ENCODE assay signal across 8 mouse cellular contexts in the genomic region with DNA sequence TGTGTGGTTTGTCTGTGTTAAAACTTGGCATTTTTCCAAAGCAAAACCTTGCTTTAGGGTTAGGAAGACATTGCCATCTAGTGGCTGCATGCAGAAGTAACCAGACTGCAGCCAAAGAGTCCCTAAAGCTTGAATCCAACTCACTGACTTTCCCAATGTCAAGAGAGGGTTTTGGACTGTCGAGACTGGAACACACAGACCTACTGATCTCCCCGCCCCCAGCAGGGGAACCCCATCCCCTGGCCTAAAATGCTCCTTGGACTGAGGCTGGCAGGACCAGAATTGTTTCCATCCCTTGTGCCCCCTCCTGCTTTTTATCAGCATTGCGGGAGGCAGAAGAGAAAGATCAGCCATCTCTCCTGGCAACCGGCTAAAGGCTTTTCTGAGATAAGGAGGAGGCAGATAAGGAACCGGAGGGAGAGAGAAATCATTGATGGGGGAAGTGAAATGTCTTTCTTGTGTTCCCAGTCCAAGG. TPM values are rescaled to one million over a fixed set of nuclear protein-coding genes. Genes with fewer than 3 reads are reported as not detected.
DNase-seq lines count a peak whose midpoint lies in the region; ATAC-seq and TF ChIP-seq lines count a peak whose summit lies in the region.

No protein-coding gene starts in this region.

- H3K27ac ChIP-seq in ES-E14 (ENCODE audit: insufficient read depth, low read depth, low read length, poor library complexity, severe bottlenecking), result no peak overlapping the region
- no peak overlapping the region for H3K27ac ChIP-seq in forebrain, postnatal 0 days (ENCODE audit: low read depth, low read length)
- no peak overlapping the region for H3K27ac ChIP-seq in hindbrain, embryonic 12.5 days

- H3K9me3 ChIP-seq in ES-E14 (ENCODE audit: control insufficient read depth, insufficient read depth, low read depth, low read length), result no peaks in the 10 kb centered on the region
- no peaks in the 10 kb centered on the region for H3K9me3 ChIP-seq in forebrain, postnatal 0 days (ENCODE audit: low read length)
- H3K9me3 ChIP-seq in hindbrain, embryonic 12.5 days (replicated peaks), result no peaks in the 10 kb centered on the region

- H3K36me3 ChIP-seq in ES-E14 (ENCODE audit: control insufficient read depth, insufficient read depth, low read length, poor library complexity, severe bottlenecking), result no peaks in the 10 kb centered on the region
- no peaks in the 10 kb centered on the region for H3K36me3 ChIP-seq in forebrain, postnatal 0 days (ENCODE audit: insufficient read depth)
- H3K36me3 ChIP-seq in hindbrain, embryonic 12.5 days, result no peaks in the 10 kb centered on the region

- no peaks in the 10 kb centered on the region for H3K4me1 ChIP-seq in ES-E14 (ENCODE audit: control insufficient read depth in 2 of 2, insufficient read depth in 2 of 2, low read length in 2 of 2, poor library complexity in 1 of 2)
- H3K4me1 ChIP-seq in forebrain, postnatal 0 days (ENCODE audit: insufficient read depth), result no peaks in the 10 kb centered on the region
- H3K4me1 ChIP-seq in hindbrain, embryonic 12.5 days, result 0 out of 2 replicates have a peak, but pooled peaks cover 3% of the 10 kb centered on the region

- peak overlapping the region; percentile 28 for H3K4me2 ChIP-seq in forebrain, postnatal 0 days (ENCODE audit: low read depth)
- H3K4me2 ChIP-seq in hindbrain, embryonic 12.5 days (replicated peaks), result 0 out of 2 replicates have a peak overlapping the region, but pooled peaks have one; percentile 11

- TF ChIP-seq CTCF in forebrain, postnatal 0 days (IDR thresholded peaks at IDR 0.05; ENCODE audit: low read depth), result peak; percentile 91

- H3K9ac ChIP-seq in ES-E14 (ENCODE audit: insufficient read depth, low read depth, low read length, poor library complexity, severe bottlenecking), result no peak overlapping the region
- H3K9ac ChIP-seq in forebrain, postnatal 0 days, result 0 out of 2 replicates have a peak overlapping the region, but pooled peaks have one; percentile 14
- H3K9ac ChIP-seq in hindbrain, embryonic 12.5 days, result no peak overlapping the region

- ATAC-seq in forebrain, postnatal 0 days, result peak; percentile 59
- no peak for ATAC-seq in hindbrain, embryonic 12.5 days (ENCODE audit: low FRiP score)

- peak; percentile 46 for DNase-seq in ES-E14 (ENCODE audit: low read depth, low spot score)
- peak; percentile 52 for DNase-seq in brain, embryonic 18.5 days (ENCODE audit: low read depth, low spot score)
- DNase-seq in forebrain, postnatal 0 days, result peak; percentile 84
- peak; percentile 56 for DNase-seq in layer of hippocampus, adult 9-11 months
- DNase-seq in lung, postnatal 14 days, result peak; percentile 55
- peak; percentile 45 for DNase-seq in ovary, postnatal 14 days (ENCODE audit: low spot score)
- peak; percentile 33 for DNase-seq in thymus, postnatal 4 days

- in situ Hi-C loops in ES-E14 (cut with MboI; ENCODE audit: low sequenced_read_pairs in 2 of 2, unreplicated experiment in 2 of 2), result loop anchor here in 1 of 2 experiments (25.0 kb wide), 1 partner anchor 260 kb away; no protein-coding TSS in a partner anchor

- 18% methylated on average over 5 of the region's 5 CpGs for WGBS in forebrain, postnatal 0 days
- WGBS in hindbrain, embryonic 12.5 days, result 18% methylated on average over 5 of the region's 5 CpGs

- H3K4me3 ChIP-seq in ES-E14 (ENCODE audit: insufficient read depth in 1 of 2, low read depth in 1 of 2, low read length in 2 of 2, poor library complexity in 1 of 2, severe bottlenecking in 1 of 2), result no peak overlapping the region
- no peak overlapping the region for H3K4me3 ChIP-seq in forebrain, postnatal 0 days (ENCODE audit: low read depth, low read length)
- H3K4me3 ChIP-seq in hindbrain, embryonic 12.5 days, result no peak overlapping the region

- H3K27me3 ChIP-seq in forebrain, postnatal 0 days (ENCODE audit: insufficient read depth, low read length), result no peaks in the 10 kb centered on the region
- H3K27me3 ChIP-seq in hindbrain, embryonic 12.5 days, result no peaks in the 10 kb centered on the region

TF ChIP-seq in ES-E14, 5 proteins besides CTCF, POLR2A, EP300 and RAD21:
- TF ChIP-seq HCFC1 (IDR thresholded peaks at IDR 0.05; ENCODE audit: borderline replicate concordance, insufficient read depth, low read length) (no peak), ZC3H11A (IDR thresholded peaks at IDR 0.05; ENCODE audit: borderline replicate concordance, low read depth, low read length) (peak; percentile 89)

RNA-seq across cellular contexts. Expression of a gene that starts 44.4 kb away (rescaled TPM):
- total RNA-seq in ES-E14 (2012; rRNA removed), result 0.26 and 0.27 TPM in 2 replicates
- total RNA-seq in forebrain, postnatal 0 days (2014; rRNA removed), result 0.08 and 1.1 TPM in 2 replicates
- 0.07 and 0.24 TPM in 2 replicates for polyA plus RNA-seq in forebrain, postnatal 0 days (2015; fragmentation: Nextera tagmentation; extraction: Ambion mirVana)
- polyA plus RNA-seq in hindbrain, embryonic 12.5 days (2016; fragmentation: Nextera tagmentation; extraction: Ambion mirVana), result 0.23 TPM in 1 of 2 replicates, not detected in the other

Comparison
In these comparisons a context has a peak if more than half of its experiments do, and no peak if none do; other contexts are left out.
1. DNase-seq: peak in every context shown above with its lines; median percentile 84 in forebrain, postnatal 0 days; 56 in layer of hippocampus, adult 9-11 months; 55 in lung, postnatal 14 days; 52 in brain, embryonic 18.5 days; 46 in ES-E14; 45 in ovary, postnatal 14 days; 33 in thymus, postnatal 4 days.